Mouse (Mus musculus) ES-Bruce4 (cell line): ENCODE measurements at regions not wholly inside any gene's neighbourhood (a gene's known extent, or its start where the extent isn't known, plus 50 kb on each side); places are given as distances from the start of the nearest gene placed in this dataset.

Experiments used
- CTCF ChIP-seq: IDR thresholded peaks from one replicate; pipeline ENCODE4 v1.8.1; 2011; ENCODE audit warnings: low read depth, low read length
- POLR2A ChIP-seq: IDR thresholded peaks from one replicate; pipeline ENCODE4 v1.8.1; 2011; ENCODE audit warnings: low read length; ENCODE audit not compliant: insufficient read depth

DNA sequence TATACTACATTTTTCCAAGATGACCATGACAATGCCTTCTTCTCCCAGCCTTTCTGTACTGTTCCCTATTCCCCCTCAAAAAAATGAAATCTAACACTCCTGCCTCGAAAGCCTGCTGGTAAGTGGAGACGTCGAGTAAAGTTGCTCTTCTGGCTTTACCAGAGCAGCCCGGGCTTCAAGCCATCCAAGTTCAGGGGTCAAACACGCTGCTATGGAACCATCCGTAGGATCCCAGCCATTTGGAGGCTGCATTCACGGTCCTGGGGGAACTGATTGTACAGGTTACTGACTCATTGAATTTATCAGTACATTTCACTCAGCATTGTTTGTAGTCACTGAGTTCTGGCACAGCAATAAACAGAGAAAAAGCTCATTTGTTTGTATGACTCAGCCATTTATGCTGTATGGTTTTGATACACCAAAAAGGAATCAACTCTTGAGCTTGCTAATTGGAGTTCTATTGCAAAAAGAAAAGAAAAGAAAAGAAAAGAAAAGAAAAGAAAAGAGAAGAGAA, 128.2 kb downstream of the Nedd1 start:
- TF ChIP-seq CTCF (no peak), POLR2A (no peak)
